Mouse (Mus musculus): ENCODE measurements around the gene Pcdh20. TPM values are rescaled to one million over a fixed set of nuclear protein-coding genes. Genes with fewer than 3 reads are reported as not detected.

Pcdh20 gene
- polyA plus RNA-seq (2015; fragmentation: Nextera tagmentation; extraction: Ambion mirVana) = 2.9 and 3.3 TPM in 2 replicates

DNA sequence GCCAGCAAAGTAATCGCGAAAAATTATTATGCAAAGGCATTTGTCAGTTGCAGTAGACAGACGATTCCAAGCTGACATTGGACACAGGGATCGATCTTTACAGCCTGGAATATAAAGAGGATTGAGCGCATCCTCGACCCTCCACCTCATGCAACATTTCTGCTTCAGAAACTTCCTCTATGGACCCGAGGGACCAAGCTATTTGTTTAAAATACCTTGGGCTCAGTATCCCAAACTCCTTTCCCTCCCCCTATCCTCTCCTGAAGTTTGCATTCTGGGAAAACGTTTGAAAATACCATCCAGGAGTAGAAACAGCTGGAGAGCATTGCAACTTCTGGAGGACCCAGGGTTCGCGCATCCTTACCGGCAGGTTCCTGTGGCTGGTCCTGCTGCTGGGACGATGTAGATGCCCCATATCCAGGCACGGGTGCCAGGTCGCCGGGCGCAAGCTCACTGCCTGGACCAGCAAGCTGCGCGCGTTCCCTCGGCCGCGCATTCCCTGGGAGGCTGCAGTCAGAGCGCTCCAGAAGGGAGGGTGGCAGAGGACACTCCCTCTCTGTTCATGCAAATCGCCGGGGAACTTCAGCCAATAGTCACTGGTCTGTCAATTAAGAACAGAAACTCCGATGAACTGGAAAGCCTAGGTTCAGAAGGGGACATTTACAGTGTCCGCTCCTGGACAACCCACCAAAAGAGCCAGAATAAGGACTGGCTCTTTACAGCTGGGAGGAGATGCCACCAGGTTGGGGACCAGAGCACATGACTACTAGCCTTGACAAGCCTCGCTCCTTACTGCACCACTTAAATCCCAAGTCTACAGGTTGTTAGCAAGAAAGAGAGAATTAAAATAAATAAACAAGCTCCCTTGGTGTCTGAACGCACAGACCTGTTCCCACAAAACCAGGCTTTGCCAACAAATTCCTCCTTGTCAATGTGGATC, at the start of gene Pcdh20:
TSS of gene Pcdh20 (minus strand) at position 902 of the 940 bp plus-strand sequence.
- Histone ChIP-seq H3K4me2 (peak within 1 kb of the TSS; percentile 71), H3K36me3 (no peaks in the 10 kb centered on the region), H3K9ac (no peak within 1 kb of the TSS), H3K27ac (no peak within 1 kb of the TSS), H3K9me3 (no peaks in the 10 kb centered on the region), H3K27me3 (replicated peaks) (no peaks in the 10 kb centered on the region), H3K4me1 (0 out of 2 replicates have a peak, but pooled peaks cover 2% of the 10 kb centered on the region), H3K4me3 (replicated peaks) (peak within 1 kb of the TSS; percentile 46)
- WGBS = 3% methylated on average over 29 of the region's 29 CpGs
- peak; percentile 77 for ATAC-seq (ENCODE audit: insufficient read depth, low FRiP score, low read depth)

DNA sequence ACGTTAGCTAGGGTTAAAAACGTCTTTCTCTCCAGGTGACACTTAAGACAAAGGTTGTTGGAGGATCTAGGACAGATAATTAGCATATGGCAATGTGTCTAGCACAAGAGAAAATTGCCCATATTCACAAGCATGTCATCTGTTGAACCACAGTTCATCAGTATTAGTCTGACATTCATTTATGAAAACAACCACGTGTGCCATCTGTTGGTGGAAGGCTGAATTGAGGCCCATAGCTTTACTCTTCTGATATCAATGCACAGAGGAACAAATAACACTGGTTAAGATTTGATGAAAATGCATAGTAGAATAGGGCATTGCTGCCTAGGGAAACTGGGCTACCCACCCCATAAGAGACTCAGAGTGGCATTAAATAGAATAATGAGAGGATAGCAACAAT, 8.7 kb upstream of the Pcdh20 start:
- no peaks in the 10 kb centered on the region for H3K27me3 ChIP-seq (replicated peaks)
- no peaks in the 10 kb centered on the region for H3K4me1 ChIP-seq
- no peak for ATAC-seq (ENCODE audit: insufficient read depth, low FRiP score, low read depth)
- H3K27ac ChIP-seq = no peak overlapping the region
- H3K36me3 ChIP-seq = no peaks in the 10 kb centered on the region
- no peaks in the 10 kb centered on the region for H3K9me3 ChIP-seq
- H3K9ac ChIP-seq = no peak overlapping the region
- no peak overlapping the region for H3K4me2 ChIP-seq
- 56% methylated on average over 3 of the region's 3 CpGs for WGBS
- H3K4me3 ChIP-seq (replicated peaks) = no peak overlapping the region

DNA sequence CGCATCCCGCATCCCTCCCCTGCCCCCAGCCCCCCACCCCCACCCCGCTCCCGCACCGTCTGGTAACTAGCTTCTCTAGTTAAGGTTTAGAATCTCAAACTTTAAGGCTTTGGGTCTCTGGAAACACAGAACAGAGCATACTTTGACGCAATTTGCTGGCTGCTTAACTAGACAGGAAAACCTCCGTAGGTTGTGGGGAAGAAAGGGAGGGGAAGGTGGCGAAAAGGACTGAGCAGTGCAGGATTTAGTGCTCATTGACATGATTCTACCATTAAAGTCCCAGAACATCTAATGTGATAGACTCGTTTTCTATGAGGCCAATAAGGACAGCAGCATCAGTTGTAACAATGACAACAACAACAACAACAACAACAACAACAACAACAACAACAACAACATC, 1.2 kb downstream of the Pcdh20 start:
- no peak overlapping the region for H3K9ac ChIP-seq
- under 1% methylated on average over 9 of the region's 9 CpGs for WGBS
- ATAC-seq (ENCODE audit: insufficient read depth, low FRiP score, low read depth) = no peak

DNA sequence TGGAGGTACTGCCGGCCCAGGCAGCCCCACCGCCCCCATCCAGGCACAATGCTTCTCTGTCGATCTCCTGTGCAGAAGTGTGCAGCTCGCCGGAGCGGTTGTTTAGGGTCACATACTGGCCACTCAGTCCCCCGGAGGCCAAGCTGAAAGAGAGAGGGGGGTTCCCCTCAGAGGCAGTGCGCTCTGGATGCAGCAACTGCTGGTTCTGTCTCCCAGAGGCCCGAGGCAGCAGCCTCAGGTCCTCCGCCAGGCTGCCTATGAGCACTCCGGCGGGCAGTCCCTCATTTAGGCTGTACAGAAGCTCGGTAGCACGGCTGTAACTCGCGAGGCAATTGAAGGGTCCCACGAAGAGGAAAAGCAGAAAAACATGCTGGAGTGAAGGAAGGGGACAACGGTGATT, 1.8 kb downstream of the Pcdh20 start:
- no peak overlapping the region for H3K9ac ChIP-seq
- no peaks in the 10 kb centered on the region for H3K36me3 ChIP-seq
- H3K27ac ChIP-seq = no peak overlapping the region
- H3K4me1 ChIP-seq = 0 out of 2 replicates have a peak, but pooled peaks cover 2% of the 10 kb centered on the region
- no peaks in the 10 kb centered on the region for H3K9me3 ChIP-seq
- no peaks in the 10 kb centered on the region for H3K27me3 ChIP-seq (replicated peaks)
- WGBS = 2% methylated on average over 18 of the region's 18 CpGs
- peak overlapping the region; percentile 46 for H3K4me3 ChIP-seq (replicated peaks)
- peak overlapping the region; percentile 71 for H3K4me2 ChIP-seq
- peak; percentile 44; the same call in 1 of the 2 replicates for ATAC-seq (ENCODE audit: insufficient read depth, low FRiP score, low read depth)

More for the DNA sequence above, 1.2 kb downstream of the Pcdh20 start:
- Histone ChIP-seq H3K27ac (no peak overlapping the region), H3K27me3 (replicated peaks) (no peaks in the 10 kb centered on the region), H3K4me3 (replicated peaks) (peak overlapping the region; percentile 46), H3K4me1 (0 out of 2 replicates have a peak, but pooled peaks cover 2% of the 10 kb centered on the region), H3K9me3 (no peaks in the 10 kb centered on the region), H3K4me2 (peak overlapping the region; percentile 71), H3K36me3 (no peaks in the 10 kb centered on the region)

DNA sequence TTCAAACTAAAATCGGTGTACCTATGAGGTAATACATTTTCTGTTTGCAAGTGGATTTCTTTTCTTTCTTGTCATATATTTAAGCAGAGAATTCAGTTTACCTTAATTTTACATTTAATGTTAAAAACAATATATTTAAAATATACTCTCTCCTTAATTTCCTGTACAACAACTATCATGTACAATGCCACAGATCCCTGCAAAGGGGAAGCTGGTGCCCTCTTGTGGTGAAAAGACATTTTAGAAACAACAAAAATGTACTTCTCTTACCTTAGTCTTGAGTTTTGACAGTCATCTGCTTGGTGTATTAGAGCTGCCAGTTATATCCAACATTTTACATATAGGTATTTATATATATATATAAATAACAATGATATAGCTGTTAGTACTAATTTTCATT, 4.8 kb downstream of the Pcdh20 start:
- WGBS = 83% methylated on average over 1 of the region's 1 CpGs
- H3K27me3 ChIP-seq (replicated peaks) = no peaks in the 10 kb centered on the region
- H3K27ac ChIP-seq = no peak overlapping the region
- 0 out of 2 replicates have a peak, but pooled peaks cover 2% of the 10 kb centered on the region for H3K4me1 ChIP-seq
- no peaks in the 10 kb centered on the region for H3K36me3 ChIP-seq
- no peak overlapping the region for H3K9ac ChIP-seq
- no peak for ATAC-seq (ENCODE audit: insufficient read depth, low FRiP score, low read depth)
- no peaks in the 10 kb centered on the region for H3K9me3 ChIP-seq
- no peak overlapping the region for H3K4me2 ChIP-seq
- H3K4me3 ChIP-seq (replicated peaks) = no peak overlapping the region

DNA sequence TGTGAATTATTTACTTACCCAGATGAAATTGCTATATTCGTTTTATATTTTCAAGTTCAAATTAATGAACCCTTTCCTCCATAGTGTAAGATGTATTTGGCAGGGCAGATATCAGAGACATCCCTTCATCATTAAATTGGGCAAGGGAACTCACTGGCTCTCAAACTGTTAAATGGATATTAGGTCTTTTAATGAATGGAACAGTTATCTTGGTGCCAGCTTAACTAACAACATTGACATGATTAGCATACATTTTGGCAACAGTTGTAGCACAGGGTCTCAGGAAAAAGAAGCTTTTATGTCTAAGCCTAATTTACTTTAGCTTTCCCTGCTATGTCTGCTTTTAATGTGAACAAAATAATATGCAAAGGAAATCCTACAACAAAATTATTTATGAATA, 6.8 kb downstream of the Pcdh20 start:
- H3K9ac ChIP-seq = no peak overlapping the region
- H3K4me2 ChIP-seq = no peak overlapping the region
- no peaks in the 10 kb centered on the region for H3K9me3 ChIP-seq
- H3K4me3 ChIP-seq (replicated peaks) = no peak overlapping the region
- no peaks in the 10 kb centered on the region for H3K27me3 ChIP-seq (replicated peaks)
- H3K27ac ChIP-seq = no peak overlapping the region
- WGBS = 60% methylated on average over 1 of the region's 1 CpGs
- H3K4me1 ChIP-seq = 0 out of 2 replicates have a peak, but pooled peaks cover 2% of the 10 kb centered on the region
- no peaks in the 10 kb centered on the region for H3K36me3 ChIP-seq
- ATAC-seq (ENCODE audit: insufficient read depth, low FRiP score, low read depth) = no peak

DNA sequence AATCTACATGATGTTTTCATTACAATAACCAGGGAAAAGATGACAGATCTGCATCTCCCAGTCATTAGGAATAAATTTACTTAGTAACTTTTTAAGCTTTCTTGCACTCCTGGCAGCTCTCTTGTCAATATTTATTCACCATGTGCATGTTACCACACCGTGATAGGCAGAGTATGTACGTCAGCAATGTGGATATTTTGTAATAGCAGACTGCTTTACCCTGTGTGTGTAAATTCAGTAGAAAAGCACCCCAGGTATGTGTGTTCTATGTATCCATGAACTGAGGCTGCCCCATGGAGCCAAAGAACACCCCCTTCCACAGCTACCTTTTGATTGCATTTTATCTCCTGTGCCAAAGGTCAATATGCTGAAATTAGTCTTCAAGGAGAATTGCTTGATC, 7.8 kb downstream of the Pcdh20 start:
- no peak overlapping the region for H3K4me2 ChIP-seq
- no peaks in the 10 kb centered on the region for H3K27me3 ChIP-seq (replicated peaks)
- H3K36me3 ChIP-seq = no peaks in the 10 kb centered on the region
- no peak overlapping the region for H3K27ac ChIP-seq
- no peak overlapping the region for H3K4me3 ChIP-seq (replicated peaks)
- no peaks in the 10 kb centered on the region for H3K9me3 ChIP-seq
- no peak; the same call in 1 of the 2 replicates for ATAC-seq (ENCODE audit: insufficient read depth, low FRiP score, low read depth)
- no peaks in the 10 kb centered on the region for H3K4me1 ChIP-seq
- 46% methylated on average over 2 of the region's 2 CpGs for WGBS
- no peak overlapping the region for H3K9ac ChIP-seq

DNA sequence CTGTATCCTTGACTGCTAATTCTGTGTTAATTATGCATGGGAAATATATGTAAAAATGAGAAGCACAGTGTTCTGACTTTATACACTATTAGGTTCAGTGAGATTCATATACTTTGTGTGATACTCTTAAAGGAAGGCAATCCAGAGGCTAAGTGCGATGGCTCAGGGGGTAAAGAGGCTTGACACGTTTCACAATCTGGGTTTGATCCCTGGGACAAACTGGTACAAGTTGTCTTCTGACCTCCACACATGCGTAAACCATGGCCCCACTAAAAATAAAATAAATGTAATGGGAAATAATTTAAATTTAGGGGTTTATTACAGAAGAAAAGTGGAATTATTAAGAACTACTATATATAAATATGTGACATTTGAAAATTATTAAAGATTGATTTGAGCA, 8.3 kb downstream of the Pcdh20 start:
- WGBS = 84% methylated on average over 3 of the region's 3 CpGs
- H3K4me3 ChIP-seq (replicated peaks) = no peak overlapping the region
- no peak overlapping the region for H3K4me2 ChIP-seq
- H3K27me3 ChIP-seq (replicated peaks) = no peaks in the 10 kb centered on the region
- H3K4me1 ChIP-seq = no peaks in the 10 kb centered on the region
- H3K36me3 ChIP-seq = no peaks in the 10 kb centered on the region
- ATAC-seq (ENCODE audit: insufficient read depth, low FRiP score, low read depth) = no peak
- H3K9ac ChIP-seq = no peak overlapping the region
- H3K9me3 ChIP-seq = no peaks in the 10 kb centered on the region
- H3K27ac ChIP-seq = no peak overlapping the region

DNA sequence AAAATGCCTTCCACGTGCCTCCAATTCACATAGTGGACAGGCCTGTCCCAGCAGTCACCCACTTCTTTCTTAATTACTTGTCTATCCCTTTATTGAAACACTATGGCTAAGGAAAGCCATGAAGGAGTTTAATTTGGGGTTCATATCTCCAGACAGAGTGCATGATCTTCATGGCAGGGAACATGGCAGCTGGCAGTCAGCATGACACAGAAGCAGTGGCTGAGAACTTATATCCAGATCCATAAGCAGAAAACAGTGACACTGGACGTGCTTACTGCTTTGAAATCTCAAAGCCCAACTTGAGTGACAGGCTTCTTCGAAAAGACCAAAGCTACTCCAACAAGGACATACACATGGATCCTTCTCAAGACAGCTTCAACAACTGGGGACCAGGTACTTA, 10.5 kb downstream of the Pcdh20 start:
- no peak overlapping the region for H3K4me3 ChIP-seq (replicated peaks)
- no peaks in the 10 kb centered on the region for H3K9me3 ChIP-seq
- H3K4me1 ChIP-seq = no peaks in the 10 kb centered on the region
- H3K36me3 ChIP-seq = no peaks in the 10 kb centered on the region
- H3K4me2 ChIP-seq = no peak overlapping the region
- H3K27me3 ChIP-seq (replicated peaks) = no peaks in the 10 kb centered on the region
- no peak for ATAC-seq (ENCODE audit: insufficient read depth, low FRiP score, low read depth)
- H3K9ac ChIP-seq = no peak overlapping the region
- no peak overlapping the region for H3K27ac ChIP-seq
- WGBS = 77% methylated on average over 3 of the region's 3 CpGs

DNA sequence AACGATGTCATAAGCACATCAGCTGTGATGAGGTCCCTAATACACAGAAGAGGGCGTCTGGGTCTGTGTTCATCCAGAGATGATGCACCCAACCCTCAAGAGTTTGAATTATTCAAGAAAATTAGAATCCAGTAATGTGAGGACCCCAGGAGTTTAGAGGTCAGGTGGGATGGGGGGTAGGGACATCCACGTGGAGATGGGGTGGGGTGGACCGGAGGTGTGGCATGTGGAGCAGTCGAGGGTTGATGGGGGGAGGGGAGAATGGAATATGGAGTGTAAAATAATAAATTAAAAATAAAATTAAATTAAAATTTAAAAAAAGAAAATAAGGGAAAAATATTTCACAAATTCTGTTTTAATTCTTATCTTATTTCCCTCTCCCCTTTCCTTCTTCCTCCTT, 27.9 kb downstream of the Pcdh20 start:
- H3K4me1 ChIP-seq = no peaks in the 10 kb centered on the region
- H3K9ac ChIP-seq = no peak overlapping the region
- no peaks in the 10 kb centered on the region for H3K27me3 ChIP-seq (replicated peaks)
- no peaks in the 10 kb centered on the region for H3K36me3 ChIP-seq
- ATAC-seq (ENCODE audit: insufficient read depth, low FRiP score, low read depth) = no peak
- H3K4me2 ChIP-seq = no peak overlapping the region
- H3K4me3 ChIP-seq (replicated peaks) = no peak overlapping the region
- H3K27ac ChIP-seq = no peak overlapping the region
- no peaks in the 10 kb centered on the region for H3K9me3 ChIP-seq
- 75% methylated on average over 5 of the region's 5 CpGs for WGBS

DNA sequence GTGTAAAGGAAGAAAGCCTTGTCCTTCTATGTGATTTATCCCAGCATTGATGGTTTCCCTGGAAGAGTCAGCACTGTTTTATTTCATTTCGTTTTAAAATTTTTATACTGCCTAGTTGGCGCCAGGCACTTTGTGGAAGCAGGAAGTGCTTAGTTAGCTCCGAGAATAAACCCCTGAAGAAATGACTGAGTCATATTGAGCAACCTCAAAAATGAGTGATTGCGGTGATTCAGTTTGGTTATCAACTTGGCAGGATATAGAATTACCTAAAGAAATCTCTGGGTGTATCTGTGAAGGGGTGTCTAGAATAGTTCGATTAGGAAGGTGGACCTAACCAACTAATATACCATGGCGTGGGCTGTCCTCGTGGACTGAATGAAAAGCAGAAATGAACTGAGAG, 41.8 kb downstream of the Pcdh20 start:
- H3K9ac ChIP-seq = no peak overlapping the region
- WGBS = 87% methylated on average over 7 of the region's 7 CpGs
- H3K4me3 ChIP-seq (replicated peaks) = no peak overlapping the region

DNA sequence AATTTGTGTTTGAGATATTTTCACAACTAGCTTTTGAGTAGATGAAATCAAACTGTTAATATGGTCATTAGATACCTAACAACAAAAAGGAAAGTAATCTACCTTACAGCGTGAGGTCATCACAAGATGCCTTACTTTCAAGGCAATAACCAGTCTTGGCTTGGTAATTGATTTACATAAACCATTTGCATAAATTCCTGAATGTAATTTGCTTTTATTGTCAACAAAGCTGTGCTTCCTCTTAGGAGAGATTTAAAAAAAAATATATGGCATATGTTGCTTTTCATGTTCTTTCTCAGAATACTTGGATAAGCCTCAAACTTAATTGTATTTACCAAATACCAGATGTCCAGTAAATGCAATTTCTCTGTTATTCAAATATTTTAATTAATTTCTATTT, 43.8 kb downstream of the Pcdh20 start:
- Histone ChIP-seq H3K36me3 (no peaks in the 10 kb centered on the region), H3K4me2 (no peak overlapping the region), H3K9me3 (no peaks in the 10 kb centered on the region), H3K4me1 (no peaks in the 10 kb centered on the region), H3K27me3 (replicated peaks) (no peaks in the 10 kb centered on the region), H3K4me3 (replicated peaks) (no peak overlapping the region), H3K9ac (no peak overlapping the region), H3K27ac (no peak overlapping the region)
- 93% methylated on average over 1 of the region's 1 CpGs for WGBS
- ATAC-seq (ENCODE audit: insufficient read depth, low FRiP score, low read depth) = no peak

More for the DNA sequence above, 41.8 kb downstream of the Pcdh20 start:
- H3K9me3 ChIP-seq = no peaks in the 10 kb centered on the region
- H3K4me2 ChIP-seq = no peak overlapping the region
- H3K27ac ChIP-seq = no peak overlapping the region
- no peaks in the 10 kb centered on the region for H3K27me3 ChIP-seq (replicated peaks)
- no peak for ATAC-seq (ENCODE audit: insufficient read depth, low FRiP score, low read depth)
- H3K4me1 ChIP-seq = no peaks in the 10 kb centered on the region
- no peaks in the 10 kb centered on the region for H3K36me3 ChIP-seq

Data from stomach, embryonic 15.5 days (tissue).